Mouse (Mus musculus): ENCODE data around the gene Ankrd60. TPM values are rescaled to one million over a fixed set of nuclear protein-coding genes. Genes with fewer than 3 reads are reported as not detected.

The Ankrd60 gene
- polyA plus RNA-seq, 1 experiment = not detected

DNA sequence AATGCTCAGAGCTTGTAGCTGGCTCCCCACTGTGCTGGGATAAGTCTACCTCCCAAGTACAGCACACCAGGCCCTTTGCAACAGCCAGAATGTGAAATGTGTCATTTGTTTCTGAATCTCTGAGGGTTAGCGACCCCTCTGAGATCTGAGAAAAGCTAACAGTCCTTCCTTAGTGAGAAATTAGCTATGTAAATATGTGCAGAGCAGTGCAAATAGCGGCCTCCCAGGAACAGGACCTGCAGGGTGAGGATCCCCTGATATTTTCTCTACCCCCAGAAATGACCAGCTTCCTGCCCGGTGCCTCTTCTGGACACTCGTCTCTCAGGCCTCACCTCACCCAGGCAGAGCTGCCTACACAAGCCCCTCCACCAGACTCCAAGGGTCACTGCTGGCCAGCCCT, 15.7 kb upstream of the Ankrd60 start:
- TF ChIP-seq POLR2AphosphoS2 (IDR thresholded peaks at IDR 0.05; ENCODE audit: insufficient read length, low read depth) (no peak), MAX (IDR thresholded peaks at IDR 0.05; ENCODE audit: low read depth) (no peak), MYOD1 (IDR thresholded peaks at IDR 0.05; ENCODE audit: control insufficient read depth in 1 of 3, insufficient read length in 2 of 3, low read depth in 2 of 3) (no peak), MYOG (IDR thresholded peaks at IDR 0.05; ENCODE audit: control insufficient read depth in 1 of 3, insufficient read depth in 1 of 3, insufficient read length in 2 of 3, low read depth in 2 of 3) (no peak), SRF (IDR thresholded peaks at IDR 0.05; ENCODE audit: control insufficient read depth, insufficient read length, low read depth) (no peak), TCF3 (IDR thresholded peaks at IDR 0.05; ENCODE audit: insufficient read length, low read depth) (no peak), REST (IDR thresholded peaks at IDR 0.05; ENCODE audit: insufficient read depth, insufficient read length) (no peak), TCF12 (IDR thresholded peaks at IDR 0.05; ENCODE audit: insufficient read depth, poor library complexity, severe bottlenecking) (no peak), CEBPB (IDR thresholded peaks at IDR 0.05; ENCODE audit: insufficient read depth, poor library complexity, severe bottlenecking) (no peak), USF1 (IDR thresholded peaks at IDR 0.05; ENCODE audit: low read depth) (no peak), E2F4 (IDR thresholded peaks at IDR 0.05; ENCODE audit: insufficient read depth) (no peak)
- H3K36me3 ChIP-seq (ENCODE audit: control insufficient read depth, insufficient read depth) = no peaks in the 10 kb centered on the region

DNA sequence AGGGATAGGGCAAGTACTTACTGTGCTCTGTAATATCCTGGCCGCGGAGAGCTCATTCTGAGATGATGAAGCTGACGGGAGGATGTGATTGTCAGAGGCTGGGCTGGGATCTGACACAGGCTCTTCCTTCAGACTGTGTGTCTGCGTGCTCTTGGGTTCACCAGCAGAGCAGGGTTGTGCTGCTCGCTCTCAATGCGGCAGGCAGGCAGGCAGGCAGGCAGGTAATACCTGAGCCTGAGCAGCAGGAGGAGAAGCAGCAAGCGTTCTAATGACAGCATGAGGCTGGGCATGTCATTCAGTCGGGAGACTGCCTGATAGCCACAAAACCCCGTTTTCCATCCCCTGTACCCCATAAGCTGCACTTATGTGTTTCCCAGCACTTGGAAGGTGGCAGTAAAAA, 14.6 kb upstream of the Ankrd60 start:
- no peaks in the 10 kb centered on the region for H3K36me3 ChIP-seq (ENCODE audit: control insufficient read depth, insufficient read depth)
- no peak overlapping the region for H3ac ChIP-seq (ENCODE audit: control insufficient read depth, insufficient read length)
- H3K79me2 ChIP-seq (ENCODE audit: control insufficient read depth, insufficient read depth) = no peaks in the 10 kb centered on the region
- no peak overlapping the region for H3K4me2 ChIP-seq (ENCODE audit: low read depth)
- TF ChIP-seq CEBPB (IDR thresholded peaks at IDR 0.05; ENCODE audit: insufficient read depth, poor library complexity, severe bottlenecking) (no peak), MYOG (IDR thresholded peaks at IDR 0.05; ENCODE audit: control insufficient read depth in 1 of 3, insufficient read depth in 1 of 3, insufficient read length in 2 of 3, low read depth in 2 of 3) (no peak), MYOD1 (IDR thresholded peaks at IDR 0.05; ENCODE audit: control insufficient read depth in 1 of 3, insufficient read length in 2 of 3, low read depth in 2 of 3) (no peak), MAX (IDR thresholded peaks at IDR 0.05; ENCODE audit: low read depth) (no peak), USF1 (IDR thresholded peaks at IDR 0.05; ENCODE audit: low read depth) (no peak), E2F4 (IDR thresholded peaks at IDR 0.05; ENCODE audit: insufficient read depth) (no peak), TCF3 (IDR thresholded peaks at IDR 0.05; ENCODE audit: insufficient read length, low read depth) (no peak), REST (IDR thresholded peaks at IDR 0.05; ENCODE audit: insufficient read depth, insufficient read length) (no peak), SRF (IDR thresholded peaks at IDR 0.05; ENCODE audit: control insufficient read depth, insufficient read length, low read depth) (no peak), POLR2A (IDR thresholded peaks at IDR 0.05; ENCODE audit: insufficient read length, low read depth) (no peak), TCF12 (IDR thresholded peaks at IDR 0.05; ENCODE audit: insufficient read depth, poor library complexity, severe bottlenecking) (no peak), POLR2AphosphoS2 (IDR thresholded peaks at IDR 0.05; ENCODE audit: insufficient read length, low read depth) (no peak)
- H3K27me3 ChIP-seq (ENCODE audit: control insufficient read depth, insufficient read depth, insufficient read length) = no peaks in the 10 kb centered on the region
- no peak overlapping the region for H3K4me3 ChIP-seq

More for the DNA sequence above, 15.7 kb upstream of the Ankrd60 start:
- no peak overlapping the region for H3K4me2 ChIP-seq (ENCODE audit: low read depth)
- H3K79me2 ChIP-seq (ENCODE audit: control insufficient read depth, insufficient read depth) = no peaks in the 10 kb centered on the region
- H3K27me3 ChIP-seq (ENCODE audit: control insufficient read depth, insufficient read depth, insufficient read length) = no peaks in the 10 kb centered on the region
- H3ac ChIP-seq (ENCODE audit: control insufficient read depth, insufficient read length) = no peak overlapping the region
- H3K4me3 ChIP-seq = no peak overlapping the region

DNA sequence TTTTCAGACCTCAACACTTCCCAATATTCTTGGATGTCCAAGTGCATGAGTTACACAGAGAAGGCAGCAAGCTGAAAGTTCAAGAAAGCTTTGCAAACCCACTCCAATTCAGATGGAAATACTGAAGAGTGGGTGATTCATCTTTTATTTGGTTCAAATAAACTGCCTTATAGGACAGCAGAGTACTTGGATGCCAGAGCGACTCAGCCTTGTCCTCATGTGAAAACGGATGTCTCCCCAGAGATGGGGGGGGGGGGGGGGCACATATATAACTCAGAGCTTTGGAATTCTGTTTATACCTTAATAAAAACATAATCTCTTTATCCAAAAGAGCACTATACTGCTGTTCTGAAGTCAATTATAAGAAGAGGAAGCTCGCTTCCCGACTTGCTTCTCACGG, 9.2 kb upstream of the Ankrd60 start:
- no peak for TF ChIP-seq E2F4 (IDR thresholded peaks at IDR 0.05; ENCODE audit: insufficient read depth)
- TF ChIP-seq MYOG (IDR thresholded peaks at IDR 0.05; ENCODE audit: control insufficient read depth in 1 of 3, insufficient read depth in 1 of 3, insufficient read length in 2 of 3, low read depth in 2 of 3) = no peak
- no peak for TF ChIP-seq SRF (IDR thresholded peaks at IDR 0.05; ENCODE audit: control insufficient read depth, insufficient read length, low read depth)
- no peak for TF ChIP-seq MAX (IDR thresholded peaks at IDR 0.05; ENCODE audit: low read depth)
- TF ChIP-seq USF1 (IDR thresholded peaks at IDR 0.05; ENCODE audit: low read depth) = no peak
- no peak for TF ChIP-seq REST (IDR thresholded peaks at IDR 0.05; ENCODE audit: insufficient read depth, insufficient read length)
- no peak for TF ChIP-seq CEBPB (IDR thresholded peaks at IDR 0.05; ENCODE audit: insufficient read depth, poor library complexity, severe bottlenecking)
- no peak for TF ChIP-seq POLR2A (IDR thresholded peaks at IDR 0.05; ENCODE audit: insufficient read length, low read depth)
- no peak for TF ChIP-seq POLR2AphosphoS2 (IDR thresholded peaks at IDR 0.05; ENCODE audit: insufficient read length, low read depth)
- TF ChIP-seq MYOD1 (IDR thresholded peaks at IDR 0.05; ENCODE audit: control insufficient read depth in 1 of 3, insufficient read length in 2 of 3, low read depth in 2 of 3) = no peak
- no peak for TF ChIP-seq TCF3 (IDR thresholded peaks at IDR 0.05; ENCODE audit: insufficient read length, low read depth)
- TF ChIP-seq TCF12 (IDR thresholded peaks at IDR 0.05; ENCODE audit: insufficient read depth, poor library complexity, severe bottlenecking) = no peak
- peaks cover 5% of the 10 kb centered on the region for H3K36me3 ChIP-seq (ENCODE audit: control insufficient read depth, insufficient read depth)

GRCm38 (mm10) chr2:173586118-173586968, 8.2 kb upstream of the Ankrd60 start:
- no peaks in the 10 kb centered on the region for H3K27me3 ChIP-seq (ENCODE audit: control insufficient read depth, insufficient read depth, insufficient read length)
- H3K36me3 ChIP-seq (ENCODE audit: control insufficient read depth, insufficient read depth) = peaks cover 5% of the 10 kb centered on the region
- H3ac ChIP-seq (ENCODE audit: control insufficient read depth, insufficient read length) = no peak overlapping the region
- TF ChIP-seq MYOG (IDR thresholded peaks at IDR 0.05; ENCODE audit: control insufficient read depth in 1 of 3, insufficient read depth in 1 of 3, insufficient read length in 2 of 3, low read depth in 2 of 3) (no peak), POLR2AphosphoS2 (IDR thresholded peaks at IDR 0.05; ENCODE audit: insufficient read length, low read depth) (no peak), TCF12 (IDR thresholded peaks at IDR 0.05; ENCODE audit: insufficient read depth, poor library complexity, severe bottlenecking) (no peak), MAX (IDR thresholded peaks at IDR 0.05; ENCODE audit: low read depth) (no peak), MYOD1 (IDR thresholded peaks at IDR 0.05; ENCODE audit: control insufficient read depth in 1 of 3, insufficient read length in 2 of 3, low read depth in 2 of 3) (no peak), REST (IDR thresholded peaks at IDR 0.05; ENCODE audit: insufficient read depth, insufficient read length) (no peak), CEBPB (IDR thresholded peaks at IDR 0.05; ENCODE audit: insufficient read depth, poor library complexity, severe bottlenecking) (no peak), POLR2A (IDR thresholded peaks at IDR 0.05; ENCODE audit: insufficient read length, low read depth) (no peak), TCF3 (IDR thresholded peaks at IDR 0.05; ENCODE audit: insufficient read length, low read depth) (no peak), USF1 (IDR thresholded peaks at IDR 0.05; ENCODE audit: low read depth) (no peak), SRF (IDR thresholded peaks at IDR 0.05; ENCODE audit: control insufficient read depth, insufficient read length, low read depth) (no peak), E2F4 (IDR thresholded peaks at IDR 0.05; ENCODE audit: insufficient read depth) (no peak)
- H3K4me2 ChIP-seq (ENCODE audit: low read depth) = no peak overlapping the region
- H3K79me2 ChIP-seq (ENCODE audit: control insufficient read depth, insufficient read depth) = no peaks in the 10 kb centered on the region
- H3K4me3 ChIP-seq = no peak overlapping the region

More for the DNA sequence above, 9.2 kb upstream of the Ankrd60 start:
- Histone ChIP-seq H3ac (ENCODE audit: control insufficient read depth, insufficient read length) (no peak overlapping the region), H3K79me2 (ENCODE audit: control insufficient read depth, insufficient read depth) (no peaks in the 10 kb centered on the region), H3K4me2 (ENCODE audit: low read depth) (no peak overlapping the region), H3K27me3 (ENCODE audit: control insufficient read depth, insufficient read depth, insufficient read length) (no peaks in the 10 kb centered on the region), H3K4me3 (no peak overlapping the region)
